Mouse (Mus musculus): ENCODE results near the gene Stat5b.

Gene Stat5b

DNA sequence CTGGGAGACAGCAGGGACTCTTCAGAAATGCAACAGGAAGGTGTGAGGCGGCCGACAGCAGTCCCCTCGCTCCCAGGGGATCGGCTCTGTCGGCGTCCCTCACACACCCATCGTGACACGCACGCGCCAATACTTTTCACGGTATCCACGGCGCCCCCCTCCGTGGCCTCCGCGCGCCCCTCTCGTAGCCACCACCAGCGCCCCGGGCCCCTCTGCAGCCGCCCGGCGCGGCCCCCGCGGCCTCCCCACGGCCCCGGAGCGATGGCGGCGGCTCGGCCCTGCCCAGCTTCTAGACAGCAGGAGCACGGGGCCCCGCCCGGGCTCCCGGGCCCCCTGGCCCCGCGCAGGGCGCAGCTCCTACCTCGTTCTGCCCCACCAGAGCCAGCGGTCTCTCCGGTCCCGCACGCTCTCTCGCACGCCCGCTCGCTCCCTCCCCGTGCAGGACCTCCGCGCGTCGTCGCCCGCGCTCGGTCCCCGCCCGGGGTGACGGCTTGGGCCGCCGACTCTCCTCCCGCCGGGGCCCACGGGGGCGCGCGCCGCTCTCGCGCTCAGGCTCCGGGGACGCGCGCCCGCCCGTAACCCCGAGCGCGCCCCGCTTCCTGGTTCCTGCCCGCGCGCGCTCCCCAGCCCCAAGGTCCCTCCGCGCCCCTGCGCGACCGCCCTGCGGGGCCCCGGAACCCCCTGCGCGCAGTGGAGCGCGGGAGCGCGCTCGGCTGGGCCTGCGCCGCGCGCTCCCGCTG is at the start of gene Stat5b:
Stat5b (minus strand) TSS at position 687 of the 740 bp plus-strand sequence.
- DNase-seq (ENCODE audit: low read depth, low spot score) = peak; percentile 92

DNA sequence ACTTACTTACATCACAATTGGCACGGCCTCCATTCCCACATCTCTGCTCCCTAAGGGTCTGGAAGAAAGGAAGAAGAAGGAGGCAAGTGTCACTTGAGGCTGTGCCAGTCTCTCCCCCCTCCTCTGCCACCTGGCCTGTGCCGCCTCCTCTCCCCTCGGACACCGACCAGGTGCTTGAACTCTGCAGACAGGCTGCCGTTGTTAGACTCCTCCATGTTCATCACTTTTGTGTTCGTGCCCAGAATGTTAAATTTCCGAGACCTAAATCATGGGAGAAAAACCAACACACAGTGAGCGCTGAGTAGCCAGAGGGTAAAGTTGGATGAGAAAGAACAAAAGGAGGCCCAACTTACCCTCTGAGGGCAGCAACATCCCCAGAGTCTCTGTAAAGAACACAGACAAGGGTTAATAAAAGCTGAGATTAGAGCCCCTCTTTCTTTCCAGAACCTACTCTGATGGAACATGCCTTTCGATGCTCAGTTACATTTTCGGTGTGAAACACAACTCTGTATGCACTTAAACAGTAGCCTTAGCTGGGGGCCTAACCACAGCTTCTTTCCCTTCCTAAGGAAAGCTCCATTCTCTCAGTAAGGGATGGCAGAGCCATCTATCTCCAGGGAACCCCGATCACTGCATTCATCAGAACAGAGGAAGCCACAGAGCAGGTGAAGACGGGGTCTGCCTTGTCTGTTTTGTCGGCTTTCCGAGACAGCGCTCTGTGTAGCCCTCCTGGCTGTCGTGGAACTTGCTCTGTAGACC is 48.1 kb upstream of the Stat5b start:
- no peak for DNase-seq (ENCODE audit: low read depth, low spot score)

DNA sequence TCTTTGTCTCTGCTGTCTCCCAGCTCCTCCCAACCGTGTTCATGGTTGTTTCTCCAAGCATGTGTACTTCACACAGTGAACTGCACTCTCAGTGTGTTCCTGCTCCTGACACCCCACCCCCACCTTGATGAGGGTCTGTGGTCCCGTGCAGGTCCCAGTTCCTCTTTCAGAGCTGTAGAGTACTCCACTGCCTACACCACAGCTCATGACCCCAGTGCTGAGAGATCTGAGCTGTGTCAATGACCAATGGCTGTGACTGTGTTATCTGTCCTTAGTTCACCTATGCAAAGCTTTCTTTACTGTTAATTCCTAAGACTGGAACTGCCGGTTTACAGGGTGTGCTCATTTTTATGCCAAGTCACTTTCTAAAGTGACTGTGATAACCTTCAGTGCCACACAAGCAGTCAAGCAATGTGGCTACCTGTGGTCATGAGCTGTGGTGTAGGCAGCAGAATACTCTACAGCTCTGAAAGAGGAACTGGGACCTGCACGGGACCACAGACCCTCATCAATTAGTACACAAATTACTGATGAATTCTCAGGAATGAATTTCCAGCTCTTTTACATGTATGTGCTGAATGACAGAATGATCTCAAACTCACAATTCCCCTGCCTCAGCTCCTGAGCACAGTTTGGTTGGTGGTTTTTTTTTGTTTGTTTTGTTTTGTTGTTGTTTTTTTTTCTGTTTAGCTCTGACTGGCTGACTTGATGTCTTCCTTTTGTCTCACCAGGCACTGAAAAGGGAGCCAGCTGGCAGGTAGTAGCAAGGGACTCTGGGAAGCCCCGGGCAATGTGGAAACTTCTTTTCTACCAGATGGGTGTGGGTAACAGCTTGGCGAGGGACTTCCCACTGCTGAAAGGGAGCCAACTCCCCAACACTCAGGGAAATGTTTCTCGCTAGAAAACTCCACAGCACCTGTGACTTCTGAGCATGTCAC is 47.0 kb upstream of the Stat5b start:
- peak; percentile 69 for DNase-seq (ENCODE audit: low read depth, low spot score)

DNA sequence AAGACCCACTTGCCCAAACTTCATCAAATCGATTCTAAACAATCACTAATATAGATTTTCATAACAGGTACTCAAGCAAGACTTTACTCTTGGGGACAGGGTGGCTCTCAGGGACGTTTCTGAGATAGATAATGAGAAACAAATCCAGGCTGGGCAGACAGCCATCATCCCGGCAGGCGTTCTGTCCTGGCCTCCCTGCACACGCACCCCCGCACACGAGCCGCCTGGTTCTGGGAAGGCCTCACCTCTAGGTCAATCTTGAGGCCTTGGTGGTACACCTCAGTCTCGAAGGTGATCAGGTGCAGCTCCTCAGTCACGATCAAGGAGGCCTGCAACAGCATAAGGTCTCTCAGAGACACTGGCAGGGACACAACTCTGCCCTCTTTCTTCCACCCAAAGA is 45.6 kb upstream of the Stat5b start:
- no peak for DNase-seq (ENCODE audit: low read depth, low spot score)

DNA sequence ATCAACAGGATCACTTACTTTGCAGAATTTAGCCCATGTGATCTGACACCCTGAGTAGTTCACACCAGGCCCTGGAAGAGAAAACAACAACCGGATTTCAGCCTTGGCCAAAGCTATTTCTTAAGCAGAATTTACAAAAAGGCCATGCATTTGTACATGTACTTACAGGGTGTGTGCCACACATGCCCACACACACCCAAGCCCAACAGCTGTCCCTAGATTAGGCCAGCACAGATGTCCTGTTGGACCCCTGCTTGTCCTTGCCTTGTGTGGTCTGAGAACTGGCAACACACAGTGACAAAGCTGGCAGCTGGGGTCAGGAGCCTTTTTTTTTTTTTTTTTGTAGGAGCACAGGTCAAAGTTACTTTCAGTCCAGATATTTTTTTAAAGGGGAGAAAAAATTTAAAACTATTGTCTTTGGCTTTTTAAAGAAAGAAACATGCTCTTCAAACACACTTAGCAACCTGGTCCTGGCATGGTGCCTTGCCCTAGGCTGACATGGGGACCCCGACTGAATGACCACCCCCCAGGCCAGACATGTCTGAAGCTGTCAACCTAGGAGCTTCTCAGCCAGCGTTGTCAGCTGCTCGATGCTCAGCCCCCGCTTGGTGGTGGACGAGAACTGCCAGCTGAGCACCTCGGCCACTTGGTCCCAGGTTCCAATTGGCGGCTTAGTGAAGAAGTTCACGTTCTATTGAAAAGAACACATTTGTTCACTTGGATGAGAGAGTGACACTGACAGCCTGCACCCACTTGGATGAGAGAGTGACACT is 43.8 kb upstream of the Stat5b start:
- DNase-seq (ENCODE audit: low read depth, low spot score) = no peak

DNA sequence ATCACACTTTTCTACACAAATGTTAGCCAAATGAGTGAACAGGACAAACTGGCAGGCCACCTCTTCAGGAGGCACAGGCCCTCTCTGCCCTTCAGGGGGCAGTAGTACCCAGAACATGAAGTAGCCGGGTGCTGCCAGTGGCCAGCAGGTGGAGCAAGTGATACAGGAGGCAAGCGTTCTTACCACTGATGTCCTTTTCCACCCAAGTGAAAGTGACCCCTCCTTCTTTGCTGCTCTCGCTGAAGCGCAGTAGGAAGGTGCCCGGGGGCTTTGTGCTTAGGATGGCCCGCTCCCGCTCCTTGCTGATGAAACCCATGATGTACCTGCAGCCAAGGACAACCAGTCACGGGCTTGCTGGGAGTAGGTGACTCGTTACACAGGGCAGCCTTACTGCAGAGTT is 43.0 kb upstream of the Stat5b start:
- DNase-seq (ENCODE audit: low read depth, low spot score) = peak; percentile 91

DNA sequence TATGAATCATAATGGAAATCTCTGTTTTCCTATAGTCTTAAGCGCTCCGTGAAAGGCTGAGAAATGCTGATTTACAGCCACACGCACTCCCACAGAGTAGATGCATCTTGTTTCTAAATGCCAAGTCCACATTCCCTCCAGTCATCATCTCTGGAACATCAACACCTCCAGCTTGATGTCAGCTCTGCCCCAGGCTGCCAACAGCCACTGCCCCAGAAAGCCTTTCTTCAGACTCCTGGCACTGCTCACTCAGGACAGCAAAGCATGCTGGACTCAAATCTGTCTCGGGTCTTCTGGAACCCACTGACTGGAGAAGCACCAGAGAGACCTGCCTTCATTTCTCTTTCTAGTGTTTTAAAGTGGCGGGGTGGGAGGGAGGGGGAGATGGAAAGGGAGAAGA is 41.9 kb upstream of the Stat5b start:
- DNase-seq (ENCODE audit: low read depth, low spot score) = peak; percentile 24

DNA sequence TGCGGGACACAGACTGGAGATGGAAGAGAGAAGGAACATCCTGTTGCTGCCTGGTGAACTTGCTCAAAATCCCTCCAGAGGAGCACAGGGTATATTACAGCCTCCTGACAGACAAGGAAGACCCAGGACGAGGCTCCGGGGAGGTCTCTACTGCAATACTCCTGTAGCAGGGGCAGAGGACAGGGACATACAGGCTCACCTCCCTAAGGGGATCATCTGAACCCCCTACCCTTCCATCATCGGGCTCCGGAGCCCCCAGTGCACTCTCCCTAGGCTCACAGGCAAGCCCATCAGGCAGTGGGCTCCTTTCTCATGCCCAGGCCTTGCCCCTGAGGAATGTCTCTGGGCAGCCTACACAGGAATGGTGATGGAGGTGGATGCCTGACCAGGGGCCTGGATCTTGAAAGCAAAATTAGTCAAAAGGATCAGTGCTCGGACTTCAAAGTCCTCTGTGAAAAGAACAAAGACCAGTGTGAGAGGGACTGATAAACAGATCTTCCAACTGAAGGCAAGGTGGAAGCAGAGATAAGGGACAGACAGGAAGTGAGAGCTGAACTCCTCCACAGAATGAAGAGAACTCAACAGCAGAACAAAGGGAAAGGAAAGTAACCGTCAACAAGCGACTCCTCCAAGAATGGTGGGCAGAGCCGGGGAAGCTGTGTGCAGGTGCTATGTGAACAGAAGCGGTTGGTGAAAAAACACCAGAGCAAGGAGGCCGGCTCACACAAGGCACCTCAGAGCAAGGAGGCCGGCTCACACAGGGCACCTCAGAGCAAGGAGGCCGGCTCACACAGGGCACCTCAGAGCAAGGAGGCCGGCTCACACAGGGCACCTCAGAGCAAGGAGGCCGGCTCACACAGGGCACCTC is 41.0 kb upstream of the Stat5b start:
- DNase-seq (ENCODE audit: low read depth, low spot score) = peak; percentile 76

DNA sequence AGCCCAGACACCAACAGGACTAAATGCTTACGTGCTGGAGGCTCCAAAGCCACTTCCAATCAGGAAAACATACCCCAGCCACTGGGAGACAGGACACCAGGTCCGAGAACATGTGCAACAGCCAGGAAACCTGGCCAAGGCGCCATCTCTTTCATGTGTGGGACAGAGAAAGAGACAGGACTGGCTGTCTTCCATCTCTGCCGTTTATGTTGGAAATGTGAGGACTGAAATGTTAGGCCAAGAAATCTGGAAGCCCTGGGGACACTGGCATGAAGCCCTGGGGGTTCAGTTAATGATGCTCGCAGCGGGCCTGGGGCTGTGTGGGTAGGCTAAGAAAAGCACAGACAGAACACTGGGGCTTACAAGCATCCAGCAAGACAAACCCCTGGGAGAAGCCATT is 40.0 kb upstream of the Stat5b start:
- DNase-seq (ENCODE audit: low read depth, low spot score) = no peak

DNA sequence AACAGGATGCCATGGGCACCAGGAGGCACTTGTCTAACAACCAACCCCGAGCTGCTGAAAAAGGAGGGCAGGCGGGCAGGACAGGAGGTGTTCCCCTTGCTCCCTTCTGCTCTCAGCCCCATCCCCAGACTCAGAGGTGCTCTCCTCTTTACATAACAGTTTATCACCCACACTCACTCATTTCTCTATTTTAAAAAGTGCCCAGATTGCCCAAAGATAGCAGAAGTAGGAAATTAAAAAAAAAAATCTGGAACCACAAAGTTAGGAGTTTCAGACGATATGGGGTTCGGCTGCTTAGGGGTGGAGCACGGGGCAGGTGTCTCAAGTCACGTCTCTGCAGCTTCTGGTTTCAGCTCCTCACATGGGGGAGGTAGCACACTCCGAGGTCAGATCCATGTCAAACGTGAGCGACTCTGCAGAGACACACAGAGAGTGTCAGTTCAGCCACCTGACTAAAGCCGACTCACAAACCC is 37.9 kb upstream of the Stat5b start:
- no peak for DNase-seq (ENCODE audit: low read depth, low spot score)

DNA sequence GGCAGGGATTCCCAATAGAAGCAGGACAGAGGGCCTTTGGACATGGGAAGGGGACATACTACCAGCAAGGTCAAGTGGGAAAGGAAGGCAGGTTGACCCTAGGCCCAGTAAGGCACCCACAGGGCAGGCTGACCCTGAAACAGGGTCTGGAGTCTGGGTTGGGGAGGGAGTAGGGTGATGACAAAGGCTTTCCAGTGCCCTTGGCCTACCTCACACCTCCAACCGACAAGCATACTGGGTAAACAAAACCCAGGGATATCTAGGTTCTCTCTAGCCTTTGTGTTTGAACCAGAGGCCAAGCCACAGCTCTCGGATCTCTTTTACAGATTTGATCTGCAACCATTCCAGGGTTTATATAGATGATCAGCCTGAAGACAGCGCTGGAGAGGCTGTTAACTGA is 37.2 kb upstream of the Stat5b start:
- DNase-seq (ENCODE audit: low read depth, low spot score) = no peak

DNA sequence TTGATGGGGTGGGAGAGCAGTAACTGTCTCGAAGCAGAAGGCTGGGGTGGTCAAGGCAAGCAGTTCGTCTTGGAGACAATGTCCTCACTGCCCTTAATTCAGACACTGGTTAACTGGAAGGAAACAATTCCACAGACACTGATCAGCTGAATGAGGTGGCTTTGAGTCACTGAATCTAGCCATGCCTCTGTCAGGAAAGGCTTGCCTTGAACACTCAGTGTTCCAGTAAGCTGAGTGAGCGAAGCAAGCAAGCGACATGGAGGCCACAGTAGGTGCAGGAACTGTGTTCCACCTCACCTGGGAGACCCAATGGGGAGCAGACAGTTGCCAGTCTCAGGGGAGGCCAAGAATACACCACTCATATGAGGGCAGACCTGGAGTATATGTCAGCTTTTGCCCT is 36.7 kb upstream of the Stat5b start:
- DNase-seq (ENCODE audit: low read depth, low spot score) = no peak

DNA sequence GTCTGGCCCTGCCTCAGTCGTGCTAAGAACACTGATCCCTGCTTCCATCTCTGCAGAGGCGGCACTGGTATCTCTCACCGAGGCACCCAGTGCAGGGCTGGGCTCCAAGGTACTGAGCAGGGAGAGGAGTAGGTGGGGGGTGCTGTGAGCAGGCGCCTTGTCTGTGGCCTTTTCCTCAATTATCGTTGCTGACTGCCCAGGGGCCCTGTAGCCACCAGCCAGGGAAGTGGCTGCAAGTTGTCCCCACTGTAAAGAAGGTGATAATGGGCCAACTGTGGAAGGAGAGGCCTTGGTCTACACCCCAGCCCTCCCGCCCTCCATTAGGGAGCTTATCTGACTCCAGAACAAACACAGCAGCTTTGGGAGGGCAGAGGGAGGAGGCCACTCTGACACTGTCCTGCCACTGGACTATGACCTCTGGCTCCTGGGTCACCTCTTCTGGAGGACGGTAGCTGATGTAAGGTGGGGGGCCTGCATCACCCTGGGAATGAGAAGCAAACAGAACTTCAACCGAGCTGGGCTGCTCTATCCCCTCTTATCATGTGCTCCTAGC is 35.7 kb upstream of the Stat5b start:
- no peak for DNase-seq (ENCODE audit: low read depth, low spot score)

DNA sequence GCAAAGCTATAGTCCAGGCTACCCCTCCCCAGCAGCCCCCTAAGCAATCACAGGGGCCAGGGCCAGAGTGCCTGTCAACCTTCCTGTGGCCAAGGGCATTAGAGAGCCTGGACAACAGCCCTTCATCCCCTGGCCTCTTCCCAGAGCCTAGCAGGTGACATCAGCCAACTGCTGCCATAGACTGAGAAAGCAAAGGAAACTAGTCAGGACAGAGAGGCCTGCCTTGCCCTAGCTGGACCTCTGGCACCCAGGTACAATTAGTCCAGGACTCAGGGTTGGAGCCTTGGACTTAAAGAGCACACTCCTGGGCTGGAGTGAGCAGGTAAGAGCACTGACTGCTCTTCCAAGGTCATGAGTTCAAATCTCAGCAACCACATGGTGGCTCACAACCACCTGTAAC is 34.9 kb upstream of the Stat5b start:
- DNase-seq (ENCODE audit: low read depth, low spot score) = no peak

DNA sequence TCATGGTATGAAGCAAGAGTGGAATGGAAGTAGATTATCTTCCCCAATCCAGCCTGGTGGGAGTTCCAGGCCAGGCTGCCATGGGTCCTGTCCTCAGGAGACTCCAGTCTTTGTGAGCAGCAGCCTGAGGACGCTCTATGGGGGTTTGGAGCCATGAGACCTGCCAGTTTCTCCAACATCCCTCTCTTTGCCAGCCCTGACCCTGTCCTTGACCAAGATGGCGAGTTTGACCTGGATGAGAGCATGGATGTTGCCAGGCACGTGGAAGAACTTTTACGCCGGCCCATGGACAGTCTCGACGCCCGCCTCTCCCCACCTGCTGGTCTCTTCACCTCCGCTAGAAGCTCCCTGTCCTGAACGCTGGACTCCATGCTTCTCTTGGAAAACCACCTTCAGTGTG is 33.1 kb upstream of the Stat5b start:
- DNase-seq (ENCODE audit: low read depth, low spot score) = no peak

DNA sequence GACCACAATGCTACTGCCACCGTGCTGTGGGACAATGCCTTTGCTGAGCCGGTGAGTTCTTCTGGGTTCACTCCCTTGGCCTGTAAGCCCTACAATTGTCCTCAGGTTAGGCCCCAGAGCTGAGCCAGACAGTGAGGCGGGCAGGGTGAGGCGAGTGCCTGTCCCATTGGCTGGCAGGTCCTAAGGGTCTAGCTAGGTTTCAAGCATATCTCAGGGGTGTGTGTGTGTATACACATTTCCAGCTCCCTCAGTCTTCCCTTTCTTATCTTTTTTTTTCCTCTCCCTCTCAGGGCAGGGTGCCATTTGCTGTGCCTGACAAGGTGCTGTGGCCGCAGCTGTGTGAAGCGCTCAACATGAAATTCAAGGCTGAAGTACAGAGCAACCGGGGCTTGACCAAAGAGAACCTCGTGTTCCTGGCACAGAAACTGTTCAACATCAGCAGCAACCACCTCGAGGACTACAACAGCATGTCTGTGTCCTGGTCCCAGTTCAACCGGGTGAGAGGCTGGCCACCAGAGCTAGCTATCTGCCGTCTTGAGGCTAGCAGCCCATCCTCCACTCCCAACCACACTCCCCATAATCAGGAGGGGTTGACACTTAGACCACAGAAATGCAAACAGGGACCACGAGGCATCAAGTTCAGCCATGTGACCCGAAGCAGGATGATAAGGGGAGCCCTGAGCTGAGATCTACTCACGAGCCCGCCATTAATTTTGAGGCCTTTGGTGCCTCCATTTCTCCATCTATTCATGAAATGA is 29.0 kb upstream of the Stat5b start:
- no peak for DNase-seq (ENCODE audit: low read depth, low spot score)

DNA sequence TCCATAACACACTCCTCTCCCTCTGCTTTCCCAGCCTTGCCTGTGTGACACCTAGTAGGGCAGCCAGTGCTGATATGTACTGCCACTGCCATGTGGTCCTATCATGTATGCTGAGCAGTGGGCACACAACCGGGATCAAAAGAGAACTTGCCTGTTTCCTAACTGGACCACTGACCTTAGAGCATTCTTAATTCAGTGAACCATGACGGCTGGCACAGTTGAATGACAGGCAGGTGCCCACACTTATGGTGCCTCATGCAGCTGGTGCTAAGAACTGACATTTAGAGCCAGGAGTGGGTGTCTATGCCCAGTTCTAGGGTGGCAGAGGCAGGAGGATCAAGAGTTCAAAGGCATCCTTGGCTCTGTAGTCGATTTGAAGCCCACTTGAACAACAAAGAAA is 25.2 kb upstream of the Stat5b start:
- no peak for DNase-seq (ENCODE audit: low read depth, low spot score)

DNA sequence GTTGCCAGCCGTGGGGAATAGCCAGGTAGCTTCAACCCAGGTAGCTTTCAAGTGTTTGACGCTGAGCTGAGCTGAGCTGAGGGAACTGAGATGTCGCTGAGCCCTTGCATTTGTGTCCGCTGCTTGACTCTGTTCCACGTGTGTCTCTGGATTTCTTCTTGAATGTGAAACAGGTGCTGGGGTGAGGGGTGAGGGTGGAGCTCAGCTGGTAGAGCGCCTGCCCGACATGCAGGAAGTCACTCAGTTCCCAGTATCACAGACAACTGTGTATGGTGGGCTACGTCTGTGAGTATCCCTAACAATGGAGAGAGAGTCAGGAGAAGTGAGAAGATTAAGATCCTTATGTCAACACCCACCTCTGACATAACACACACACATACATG is 20.4 kb upstream of the Stat5b start:
- no peak for DNase-seq (ENCODE audit: low read depth, low spot score)

DNA sequence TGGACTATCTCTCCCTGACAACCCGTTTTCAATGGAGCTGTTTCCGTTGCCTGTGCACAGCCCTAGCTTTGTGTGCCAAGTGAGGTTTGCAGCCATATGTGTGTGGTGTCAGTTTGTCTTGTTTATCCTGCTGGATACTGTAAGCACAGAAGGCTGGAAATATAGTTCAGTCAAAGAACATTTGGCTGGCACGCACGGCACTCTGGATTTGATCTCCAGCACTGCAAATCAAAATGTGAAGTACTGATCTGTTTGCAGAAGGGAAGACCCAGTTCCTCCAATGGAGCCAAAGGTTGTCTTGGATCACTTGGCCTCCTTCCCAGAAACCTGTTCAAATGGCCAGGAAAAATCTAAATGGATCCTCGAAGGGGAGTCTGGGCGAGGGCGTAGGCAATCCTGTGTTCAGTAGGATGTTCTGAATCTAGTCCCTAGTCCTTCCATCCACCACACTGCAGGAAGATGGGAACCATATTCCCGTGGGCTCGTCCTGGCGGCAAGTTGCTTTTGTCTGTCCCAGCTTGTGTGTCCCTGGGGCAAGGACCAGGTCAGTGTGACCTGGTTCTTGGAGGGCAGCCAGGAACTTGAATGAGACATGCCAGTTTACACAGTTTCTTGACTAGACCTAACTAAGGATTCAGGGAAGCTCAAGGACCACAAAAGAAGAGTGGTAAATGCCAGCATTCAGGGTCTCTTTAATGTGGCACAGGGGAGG is 19.9 kb upstream of the Stat5b start:
- no peak for DNase-seq (ENCODE audit: low read depth, low spot score)

Measured in CD4-positive helper T cell, adult 2 months (primary cell).